Mouse (Mus musculus): ENCODE results near the gene Ap1s3.

DNA sequence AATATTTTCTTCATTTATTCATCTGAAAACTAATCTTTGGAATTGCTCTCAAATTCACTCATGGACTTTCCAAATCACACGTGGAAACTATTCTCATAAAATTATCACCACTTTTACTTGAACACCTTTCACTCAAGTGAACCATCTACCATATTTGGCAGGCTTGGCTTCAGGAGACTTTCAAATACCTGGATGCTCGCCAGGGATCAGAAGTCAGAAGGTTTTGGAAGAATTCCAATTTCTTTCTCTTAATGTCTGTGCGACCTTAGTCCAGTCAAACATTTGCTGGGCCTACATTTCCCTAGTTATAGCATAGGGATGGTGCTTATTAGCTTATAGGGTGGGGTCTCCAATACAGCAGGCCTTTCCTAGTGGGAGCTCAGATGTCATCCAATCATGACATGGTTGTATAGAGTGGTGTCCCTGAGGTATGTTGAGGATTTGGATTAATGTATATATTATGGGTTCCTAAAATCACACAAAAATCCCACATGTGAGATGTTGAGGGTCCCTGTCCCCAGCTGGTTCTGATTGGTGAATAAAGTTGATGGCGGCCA is 79.0 kb downstream of the Ap1s3 start:
- TF ChIP-seq CTCF (IDR thresholded peaks at IDR 0.05; ENCODE audit: low read depth, low read length) (no peak), POLR2A (IDR thresholded peaks at IDR 0.05; ENCODE audit: extremely low read depth, insufficient read depth, low read length) (no peak)
